Mouse (Mus musculus) heart, postnatal 0 days (tissue): ENCODE measurements at regions not wholly inside any gene's neighbourhood (a gene's known extent, or its start where the extent isn't known, plus 50 kb on each side); places are given as distances from the start of the nearest gene placed in this dataset.

ENCODE experiments used
- CTCF ChIP-seq: IDR thresholded peaks from 2 replicates; pipeline ENCODE4 v1.5.1; 2016; ENCODE audit warnings: antibody characterized with exemption, control low read depth, low read depth
- EP300 ChIP-seq: IDR thresholded peaks from 2 replicates; pipeline ENCODE4 v1.6.1; 2016; ENCODE audit warnings: antibody characterized with exemption, low read depth

DNA sequence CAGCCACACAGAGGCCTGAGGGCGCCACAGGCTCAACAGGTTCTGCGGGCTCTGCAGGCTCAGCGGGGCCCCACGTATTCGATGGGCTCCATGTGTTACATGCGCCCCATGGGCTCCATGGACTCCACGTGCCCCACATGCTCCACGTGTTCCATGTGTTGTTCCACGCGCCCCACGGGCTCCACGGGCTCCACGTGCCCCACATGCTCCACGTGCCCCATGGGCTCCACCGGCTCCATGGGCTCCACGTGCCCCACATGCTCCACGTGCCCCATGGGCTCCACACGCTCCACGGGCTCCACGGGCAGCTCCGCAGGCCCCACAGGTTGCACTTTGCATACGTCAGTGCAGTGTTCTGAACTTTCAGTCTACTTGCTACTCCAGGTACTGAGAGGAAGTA lies 114.0 kb upstream of the Map1b start:
- TF ChIP-seq EP300 (no peak), CTCF (no peak)
